Mouse (Mus musculus) heart, embryonic 10.5 days (tissue): Measurements from ENCODE around the gene Klk7. TPM values are rescaled to one million over a fixed set of nuclear protein-coding genes. Genes with fewer than 3 reads are reported as not detected.

Source experiments
- DNase-seq: peaks from one replicate; pipeline ENCODE4 v3.0.0-alpha.2; 2017; ENCODE audit warnings: low spot score
- H3K27ac ChIP-seq: fragments of 300-500 bp; sonication (generic); 2 replicates; pipeline ENCODE4 v1.5.1; 2016; ENCODE audit warnings: mild to moderate bottlenecking
- H3K27me3 ChIP-seq: fragments of 300-500 bp; sonication (generic); 2 replicates; pipeline ENCODE4 v1.6.1; 2016; ENCODE audit warnings: mild to moderate bottlenecking; ENCODE audit not compliant: poor library complexity, insufficient read depth, severe bottlenecking
- H3K36me3 ChIP-seq: fragments of 300-500 bp; sonication (generic); 2 replicates; pipeline ENCODE4 v1.6.1; 2016; ENCODE audit warnings: mild to moderate bottlenecking, moderate library complexity
- H3K4me1 ChIP-seq: fragments of 300-500 bp; sonication (generic); 2 replicates; pipeline ENCODE4 v1.6.1; 2016; ENCODE audit warnings: mild to moderate bottlenecking
- H3K4me3 ChIP-seq: fragments of 300-500 bp; sonication (generic); 2 replicates; pipeline ENCODE4 v1.5.1; 2016; ENCODE audit warnings: mild to moderate bottlenecking, moderate library complexity
- H3K9me3 ChIP-seq: fragments of 300-500 bp; sonication (generic); 2 replicates; pipeline ENCODE4 v1.6.1; 2016; ENCODE audit warnings: mild to moderate bottlenecking, moderate library complexity
- WGBS: fragments of 180-500 bp; shearing (Covaris S2); methylation state at CpG from one replicate; pipeline ENCODE4 v1.1.7; 2016; 5-methylcytosine and 5-hydroxymethylcytosine counted together
- polyA plus RNA-seq: library from polyadenylated mRNA; unstranded; fragments of >200 nt; fragmentation: Nextera tagmentation; extraction: Ambion mirVana; gene quantifications from 2 replicates; pipeline ENCODE4 v1.2.1, GENCODE M21; 2016

Gene Klk7
- polyA plus RNA-seq, 1 experiment from 2014 or later: not detected

DNA sequence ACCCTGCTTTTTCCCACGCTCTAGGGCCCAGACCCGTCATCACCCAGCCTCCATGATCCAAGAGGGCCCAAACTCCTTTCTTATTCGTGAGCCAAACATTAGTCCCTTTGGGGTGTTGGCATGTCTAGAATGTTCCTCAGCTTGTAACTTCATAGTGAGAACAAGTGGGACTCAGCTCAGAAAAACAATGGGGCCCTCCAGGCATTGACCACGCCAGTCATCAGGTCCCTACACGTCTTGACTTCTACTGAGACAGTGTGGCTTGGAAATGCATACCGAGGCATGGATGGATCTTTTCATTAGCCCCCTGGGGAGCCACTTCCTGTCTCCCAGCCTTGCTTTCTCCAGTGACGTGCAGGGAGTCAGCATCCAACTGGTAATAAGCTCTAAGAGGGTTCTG, 11.2 kb upstream of the Klk7 start:
- Histone ChIP-seq H3K27me3 (peaks cover 41% of the 10 kb centered on the region), H3K36me3 (no peaks in the 10 kb centered on the region), H3K9me3 (no peaks in the 10 kb centered on the region), H3K4me1 (peaks cover 12% of the 10 kb centered on the region; the same call in 1 of the 2 replicates), H3K4me3 (no peak overlapping the region), H3K27ac (no peak overlapping the region)
- no peak for DNase-seq
- 67% methylated on average over 7 of the region's 7 CpGs for WGBS

DNA sequence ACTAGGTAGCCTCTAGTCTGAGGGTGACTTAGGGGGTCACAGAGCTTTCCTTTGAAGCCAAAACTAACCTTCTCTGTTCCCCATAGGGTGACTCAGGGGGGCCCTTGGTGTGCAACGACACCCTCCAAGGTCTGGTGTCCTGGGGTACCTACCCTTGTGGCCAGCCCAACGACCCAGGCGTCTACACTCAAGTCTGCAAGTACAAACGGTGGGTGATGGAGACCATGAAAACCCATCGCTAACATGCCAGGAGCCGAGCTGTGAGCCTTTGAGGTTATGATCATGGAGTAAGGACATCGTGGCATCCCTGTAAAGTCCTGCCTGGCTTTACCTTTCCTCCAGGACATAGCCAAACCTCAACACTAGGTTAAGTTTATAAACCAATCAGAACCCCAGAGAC, 4.1 kb downstream of the Klk7 start:
- 88% methylated on average over 7 of the region's 7 CpGs for WGBS
- no peaks in the 10 kb centered on the region for H3K36me3 ChIP-seq
- H3K9me3 ChIP-seq: no peaks in the 10 kb centered on the region
- no peaks in the 10 kb centered on the region; the same call in 1 of the 2 replicates for H3K27me3 ChIP-seq
- no peak for DNase-seq
- H3K27ac ChIP-seq: no peak overlapping the region
- H3K4me3 ChIP-seq: no peak overlapping the region
- no peaks in the 10 kb centered on the region for H3K4me1 ChIP-seq

DNA sequence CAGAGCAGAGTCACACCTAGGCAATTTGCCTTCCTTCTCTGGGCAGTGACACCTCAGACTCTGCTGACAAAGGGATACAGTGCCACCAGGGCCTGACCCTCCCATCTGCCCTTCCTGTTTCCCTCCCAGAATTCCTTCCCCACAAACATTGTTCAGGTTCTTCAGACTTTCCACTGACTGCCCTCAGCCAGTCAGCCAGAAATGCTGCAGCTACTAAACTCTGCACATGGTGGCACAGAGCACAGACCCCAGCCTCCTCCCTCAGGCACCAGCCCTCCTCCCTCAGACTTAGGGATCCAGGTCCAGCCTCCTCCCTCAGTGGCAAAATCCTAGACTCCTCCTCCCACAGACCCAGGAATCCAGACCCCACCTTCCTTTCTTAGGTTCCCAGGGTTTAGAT, 5.7 kb downstream of the Klk7 start:
- no peak overlapping the region for H3K27ac ChIP-seq
- no peaks in the 10 kb centered on the region for H3K4me1 ChIP-seq
- no peaks in the 10 kb centered on the region; the same call in 1 of the 2 replicates for H3K27me3 ChIP-seq
- DNase-seq: no peak
- H3K36me3 ChIP-seq: no peaks in the 10 kb centered on the region
- H3K9me3 ChIP-seq: no peaks in the 10 kb centered on the region
- H3K4me3 ChIP-seq: no peak overlapping the region

DNA sequence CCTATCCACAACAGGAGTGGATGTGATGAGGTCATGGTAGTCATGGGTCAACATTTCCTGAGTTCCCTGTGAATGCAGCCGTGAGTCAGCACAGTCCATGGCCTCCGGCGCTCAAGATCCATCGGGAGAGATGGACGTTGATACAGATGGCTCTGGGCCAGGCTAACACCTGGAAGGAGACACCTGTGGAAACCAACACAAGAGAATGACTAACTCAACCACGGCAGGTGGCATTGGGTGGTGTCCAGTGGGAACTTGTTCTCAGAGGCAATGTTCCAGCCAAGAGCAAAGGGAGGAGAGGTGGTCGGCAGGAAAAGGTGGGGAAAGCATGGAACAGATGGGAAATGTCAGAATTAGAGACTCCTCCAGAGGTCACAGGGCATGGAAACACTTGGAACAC, 10.5 kb downstream of the Klk7 start:
- Histone ChIP-seq H3K9me3 (no peaks in the 10 kb centered on the region), H3K4me1 (no peaks in the 10 kb centered on the region), H3K4me3 (no peak overlapping the region), H3K27me3 (no peaks in the 10 kb centered on the region), H3K27ac (no peak overlapping the region), H3K36me3 (no peaks in the 10 kb centered on the region)
- WGBS: 81% methylated on average over 7 of the region's 7 CpGs
- DNase-seq: peak; percentile 43

DNA sequence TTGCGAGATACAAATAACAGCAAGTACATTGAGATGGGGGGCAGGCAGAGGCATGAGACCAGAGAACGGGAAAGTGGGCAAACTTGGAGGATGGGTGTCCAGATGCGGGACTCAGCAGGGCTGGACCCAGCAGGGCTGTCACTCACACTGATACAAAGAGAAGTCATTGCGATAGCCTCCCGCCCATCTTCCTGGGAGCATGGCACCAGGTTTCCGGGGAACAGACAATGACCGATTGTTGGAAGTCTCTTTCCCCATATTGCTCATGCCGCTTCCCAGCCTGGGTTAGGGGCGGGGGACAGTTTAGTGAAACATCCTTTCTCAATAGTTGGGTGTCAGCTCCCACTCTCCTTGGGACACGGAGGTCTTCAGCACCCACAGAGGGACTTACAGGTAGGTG, 13.1 kb downstream of the Klk7 start, which contains the start of gene Klk6:
Gene Klk6 (plus strand): TSS at position 301 of the 400 bp plus-strand sequence.
- H3K4me3 ChIP-seq: no peak within 1 kb of the TSS
- peak; percentile 68 for DNase-seq
- no peaks in the 10 kb centered on the region for H3K27me3 ChIP-seq
- H3K9me3 ChIP-seq: 0 out of 2 replicates have a peak, but pooled peaks cover 3% of the 10 kb centered on the region
- no peak within 1 kb of the TSS for H3K27ac ChIP-seq
- no peaks in the 10 kb centered on the region for H3K4me1 ChIP-seq
- 80% methylated on average over 10 of the region's 10 CpGs for WGBS
- H3K36me3 ChIP-seq: no peaks in the 10 kb centered on the region

DNA sequence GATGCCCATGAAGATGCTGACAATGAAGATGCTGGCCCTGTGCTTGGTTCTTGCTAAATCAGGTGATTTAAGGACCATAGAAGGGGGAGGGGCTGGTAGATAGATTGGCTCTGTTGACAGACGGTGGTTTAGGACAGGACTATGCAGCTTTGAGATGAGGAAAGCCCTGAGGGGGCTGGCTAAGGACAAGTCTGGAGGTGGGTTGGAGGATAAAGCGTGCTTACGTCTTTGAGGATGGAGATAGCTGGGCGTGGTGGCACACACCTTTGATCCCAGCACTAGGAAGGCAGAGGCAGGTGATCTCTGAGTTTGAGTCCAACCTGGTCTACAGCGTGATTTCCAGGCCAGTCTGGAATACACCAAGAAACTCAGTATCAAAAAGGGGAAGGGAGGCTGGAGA, 15.0 kb downstream of the Klk7 start:
- Histone ChIP-seq H3K27me3 (no peaks in the 10 kb centered on the region), H3K4me1 (no peaks in the 10 kb centered on the region), H3K27ac (no peak overlapping the region), H3K9me3 (0 out of 2 replicates have a peak, but pooled peaks cover 3% of the 10 kb centered on the region), H3K36me3 (no peaks in the 10 kb centered on the region), H3K4me3 (no peak overlapping the region)
- peak; percentile 56 for DNase-seq
- WGBS: 84% methylated on average over 5 of the region's 5 CpGs

DNA sequence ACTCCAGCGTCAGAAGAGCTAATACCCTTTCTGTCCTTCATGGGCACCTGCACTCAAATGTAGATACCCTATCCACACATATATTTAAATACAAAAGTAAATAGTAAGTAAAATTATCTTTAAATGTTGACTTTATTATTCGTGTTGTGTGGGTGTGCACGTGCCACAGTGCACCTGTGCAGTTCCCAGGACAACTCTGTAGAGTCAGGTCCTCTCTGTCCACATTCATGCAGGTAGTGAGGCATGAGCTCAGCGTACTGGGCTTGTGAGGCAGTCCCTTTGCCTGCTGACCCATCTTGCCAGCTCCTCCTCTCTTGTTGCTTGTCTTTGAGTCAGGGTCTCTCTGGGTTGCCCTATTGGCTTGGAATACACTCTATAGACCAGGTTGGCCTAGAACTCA, 16.6 kb downstream of the Klk7 start:
- Histone ChIP-seq H3K36me3 (no peaks in the 10 kb centered on the region), H3K4me3 (no peak overlapping the region), H3K27ac (no peak overlapping the region), H3K4me1 (no peaks in the 10 kb centered on the region), H3K27me3 (no peaks in the 10 kb centered on the region), H3K9me3 (0 out of 2 replicates have a peak, but pooled peaks cover 3% of the 10 kb centered on the region)
- no peak for DNase-seq
- 71% methylated on average over 4 of the region's 4 CpGs for WGBS

DNA sequence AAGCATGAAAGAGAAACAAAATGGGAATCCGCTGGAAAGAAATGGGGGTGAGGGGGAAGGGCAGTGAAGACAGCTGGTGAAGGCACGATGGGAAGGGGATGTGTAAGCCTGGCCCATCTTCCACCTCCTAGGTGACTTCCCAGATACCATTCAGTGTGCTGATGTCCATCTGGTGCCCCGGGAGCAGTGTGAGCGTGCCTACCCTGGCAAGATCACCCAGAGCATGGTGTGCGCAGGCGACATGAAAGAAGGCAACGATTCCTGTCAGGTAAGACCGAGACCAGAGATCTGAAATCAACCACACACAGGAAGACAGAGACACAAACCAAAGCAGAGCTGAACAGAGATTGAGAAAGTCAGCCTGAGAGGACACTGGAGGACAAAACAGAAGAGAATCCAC, 17.9 kb downstream of the Klk7 start:
- Histone ChIP-seq H3K9me3 (0 out of 2 replicates have a peak, but pooled peaks cover 3% of the 10 kb centered on the region), H3K27me3 (no peaks in the 10 kb centered on the region), H3K27ac (no peak overlapping the region), H3K4me1 (no peaks in the 10 kb centered on the region), H3K36me3 (no peaks in the 10 kb centered on the region), H3K4me3 (no peak overlapping the region)
- DNase-seq: peak; percentile 62
- WGBS: 86% methylated on average over 8 of the region's 8 CpGs

DNA sequence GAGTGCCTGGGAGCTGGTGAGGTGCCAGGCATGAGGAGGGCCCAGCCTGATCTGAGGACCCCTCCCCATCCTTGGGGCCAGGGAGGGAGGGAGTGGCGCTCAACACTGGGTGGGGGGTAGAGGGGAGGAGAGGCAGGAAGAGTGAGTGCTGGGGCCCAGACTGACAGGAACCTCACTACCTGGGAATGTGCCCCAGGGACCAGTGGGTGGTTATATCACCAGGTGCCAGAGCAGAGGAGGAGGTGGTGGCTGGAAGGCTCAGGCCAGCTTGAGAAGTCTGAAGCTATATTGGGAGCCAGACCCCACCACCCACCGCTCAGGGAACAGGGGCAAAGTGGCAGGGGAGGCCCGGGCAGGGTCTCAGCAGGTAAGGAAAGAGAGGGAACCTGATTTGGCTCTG, 30.6 kb downstream of the Klk7 start, which contains the start of gene Klk5:
Gene Klk5 (plus strand): TSS at position 271 of the 400 bp plus-strand sequence.
- no peak within 1 kb of the TSS for H3K4me3 ChIP-seq
- WGBS: 26% methylated on average over 3 of the region's 3 CpGs
- H3K9me3 ChIP-seq: no peaks in the 10 kb centered on the region
- no peaks in the 10 kb centered on the region for H3K27me3 ChIP-seq
- no peak for DNase-seq
- no peaks in the 10 kb centered on the region for H3K4me1 ChIP-seq
- no peaks in the 10 kb centered on the region for H3K36me3 ChIP-seq
- H3K27ac ChIP-seq: no peak within 1 kb of the TSS

DNA sequence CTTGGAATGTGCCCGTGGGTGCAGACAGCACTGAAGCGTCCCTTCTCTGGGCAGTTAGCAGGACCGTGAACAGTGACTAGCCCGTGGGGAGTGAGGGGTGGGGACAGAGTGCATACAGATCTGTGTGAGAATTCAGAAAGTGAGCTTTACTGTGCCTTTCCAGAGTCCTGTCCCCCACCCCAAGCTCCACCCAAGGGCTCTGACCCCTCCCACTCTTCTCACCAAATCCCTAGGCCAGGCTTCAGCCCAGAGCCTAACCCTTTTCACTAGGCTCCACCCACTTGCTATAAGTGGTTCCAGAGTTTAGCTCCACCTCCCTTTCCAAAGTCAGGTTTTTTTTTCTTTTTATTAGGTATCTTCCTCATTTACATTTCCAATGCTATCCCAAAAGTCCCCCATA, 32.7 kb downstream of the Klk7 start:
- Histone ChIP-seq H3K27me3 (no peaks in the 10 kb centered on the region), H3K27ac (no peak overlapping the region), H3K9me3 (no peaks in the 10 kb centered on the region), H3K4me3 (no peak overlapping the region), H3K4me1 (no peaks in the 10 kb centered on the region), H3K36me3 (no peaks in the 10 kb centered on the region)
- DNase-seq: no peak
- WGBS: 80% methylated on average over 4 of the region's 4 CpGs

DNA sequence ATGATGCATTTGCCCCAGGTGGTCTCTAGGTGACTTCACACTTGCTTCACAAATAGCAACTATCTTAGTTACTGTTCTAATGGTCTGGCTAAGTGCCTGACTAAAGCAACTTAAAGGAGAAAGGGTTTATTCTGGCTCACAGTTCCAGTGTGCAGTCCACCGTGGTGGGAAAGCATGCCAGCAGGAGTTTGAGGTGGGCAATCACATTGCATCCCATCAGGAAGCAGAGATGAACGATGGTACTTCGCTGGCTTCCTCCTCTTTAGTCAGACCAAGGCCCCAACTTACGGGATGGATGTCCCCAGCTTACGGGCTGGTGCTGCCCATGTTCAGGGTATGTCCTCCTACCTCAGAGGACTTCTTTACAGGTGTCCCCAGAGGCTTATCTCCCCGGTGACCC, 40.5 kb downstream of the Klk7 start:
- DNase-seq: peak; percentile 56
- Histone ChIP-seq H3K27ac (no peak overlapping the region), H3K4me1 (no peaks in the 10 kb centered on the region), H3K36me3 (no peaks in the 10 kb centered on the region), H3K27me3 (no peaks in the 10 kb centered on the region), H3K4me3 (no peak overlapping the region), H3K9me3 (peaks cover 3% of the 10 kb centered on the region; the same call in 1 of the 2 replicates)
- 78% methylated on average over 6 of the region's 6 CpGs for WGBS

DNA sequence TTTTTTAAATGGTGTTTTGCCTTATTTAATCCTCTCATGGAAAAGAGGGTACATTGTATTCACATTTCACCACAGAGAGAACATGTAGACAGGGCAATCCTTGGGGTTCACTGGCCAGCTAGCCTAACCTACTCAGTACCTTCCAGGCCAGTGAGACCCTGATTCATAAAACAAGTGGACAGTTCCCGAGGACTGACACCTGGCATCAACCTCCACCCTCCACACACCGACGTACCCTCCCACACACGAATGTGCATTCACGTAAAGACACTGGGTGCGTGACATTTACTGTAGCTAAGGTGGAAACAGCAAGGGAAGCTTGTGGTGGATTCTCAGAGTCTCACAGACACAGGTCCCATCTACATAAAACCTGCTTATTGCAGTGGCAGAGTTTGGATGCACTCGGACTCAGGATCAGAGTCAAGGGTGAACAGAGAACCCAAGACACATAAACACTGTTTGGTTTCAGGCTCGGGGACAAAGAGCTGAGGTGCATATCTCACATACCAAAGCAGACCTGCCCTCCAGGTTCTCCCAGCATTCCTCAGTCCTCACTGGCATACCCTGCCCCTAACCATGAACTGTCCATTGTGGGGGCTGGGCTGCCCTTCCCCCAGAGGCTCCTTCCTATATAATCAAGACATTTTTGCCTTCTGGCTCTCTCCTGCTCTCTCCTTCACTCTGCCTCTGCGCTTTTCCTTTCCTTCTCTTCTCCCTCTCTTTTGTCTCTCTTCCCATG, 43.7 kb downstream of the Klk7 start:
- Histone ChIP-seq H3K9me3 (peaks cover 3% of the 10 kb centered on the region; the same call in 1 of the 2 replicates), H3K27me3 (no peaks in the 10 kb centered on the region), H3K4me3 (no peak overlapping the region), H3K36me3 (no peaks in the 10 kb centered on the region), H3K4me1 (no peaks in the 10 kb centered on the region), H3K27ac (no peak overlapping the region)
- WGBS: 77% methylated on average over 9 of the region's 9 CpGs
- peak; percentile 61 for DNase-seq

DNA sequence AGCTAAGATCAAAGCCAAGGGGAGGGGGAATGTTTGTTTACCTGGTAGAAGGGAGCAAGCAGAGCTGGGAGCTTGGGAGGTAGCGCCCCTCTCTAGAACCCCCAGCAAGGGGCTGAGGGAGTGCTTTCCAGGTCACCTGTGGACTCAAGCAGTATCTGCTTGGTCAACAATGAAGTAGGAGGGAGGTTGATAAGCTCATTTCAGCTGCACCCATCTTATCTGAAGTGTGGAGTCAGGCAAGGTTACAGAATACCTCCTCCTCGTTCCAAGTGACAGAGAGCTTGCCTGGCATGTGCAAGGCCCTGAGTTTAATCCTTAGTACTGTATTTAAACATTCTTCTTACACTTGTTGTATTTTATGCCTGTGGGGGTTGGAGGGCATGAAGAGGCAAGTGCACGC, 44.6 kb downstream of the Klk7 start:
- H3K27ac ChIP-seq: no peak overlapping the region
- H3K27me3 ChIP-seq: no peaks in the 10 kb centered on the region
- no peaks in the 10 kb centered on the region for H3K36me3 ChIP-seq
- 47% methylated on average over 3 of the region's 3 CpGs for WGBS
- peaks cover 3% of the 10 kb centered on the region; the same call in 1 of the 2 replicates for H3K9me3 ChIP-seq
- no peaks in the 10 kb centered on the region for H3K4me1 ChIP-seq
- H3K4me3 ChIP-seq: no peak overlapping the region
- no peak for DNase-seq
